Mouse (Mus musculus) megakaryocyte-erythroid progenitor cell, adult 5-6 weeks (primary cell): ENCODE measurements around the gene Dennd2d. TPM values are rescaled to one million over a fixed set of nuclear protein-coding genes. Genes with fewer than 3 reads are reported as not detected.

Source experiments
- total RNA-seq, 2 experiments: library from RNA; stranded (forward) in 1 of 2; stranded (reverse) in 1 of 2; fragments of 200-1000, 215-1000 nt in 1 of 2; fragments of >200 nt in 1 of 2; fragmentation: Nextera tagmentation in 1 of 2; gene quantifications; 2 replicates each; pipeline ENCODE4 v1.2.3; 2014 to 2017

Gene Dennd2d
- total RNA-seq, 2 experiments from 2014 or later = 4.7 to 15.1 TPM

Other genes with a start within 250 kb of the Dennd2d start
- not detected in 2 replicates for gene Chil6, start 76.2 kb upstream of the Dennd2d start, total RNA-seq (2014; fragmentation: Nextera tagmentation)
- not detected in 2 replicates for gene Chil6, start 76.2 kb upstream of the Dennd2d start, total RNA-seq (2017)
- gene Dram2, start 65.4 kb downstream of the Dennd2d start, total RNA-seq (2014; fragmentation: Nextera tagmentation) = 19.7 and 38.4 TPM in 2 replicates
- gene Dram2, start 65.4 kb downstream of the Dennd2d start, total RNA-seq (2017) = 24.7 and 41.6 TPM in 2 replicates
- 18.1 and 28.3 TPM in 2 replicates for gene Cept1, start 65.4 kb downstream of the Dennd2d start, total RNA-seq (2014; fragmentation: Nextera tagmentation)
- gene Cept1, start 65.4 kb downstream of the Dennd2d start, total RNA-seq (2017) = 42.5 and 49.3 TPM in 2 replicates
- 26.9 and 48.7 TPM in 2 replicates for gene Lrif1, start 202.6 kb downstream of the Dennd2d start, total RNA-seq (2014; fragmentation: Nextera tagmentation)
- 25.2 and 33.0 TPM in 2 replicates for gene Lrif1, start 202.6 kb downstream of the Dennd2d start, total RNA-seq (2017)